Mouse (Mus musculus) embryonic fibroblast, embryonic 13.5 days (primary cell): ENCODE data around the gene Bloc1s4.

Experiments
- CTCF ChIP-seq: IDR thresholded peaks from 2 replicates; pipeline ENCODE4 v1.5.1; 2011; ENCODE audit warnings: mild to moderate bottlenecking, control low read depth, low read length, moderate library complexity, borderline replicate concordance; ENCODE audit not compliant: insufficient read depth
- POLR2A ChIP-seq: IDR thresholded peaks from 2 replicates; pipeline ENCODE4 v1.6.1; 2011; ENCODE audit warnings: low read depth, mild to moderate bottlenecking, control low read depth, low read length, moderate library complexity

DNA sequence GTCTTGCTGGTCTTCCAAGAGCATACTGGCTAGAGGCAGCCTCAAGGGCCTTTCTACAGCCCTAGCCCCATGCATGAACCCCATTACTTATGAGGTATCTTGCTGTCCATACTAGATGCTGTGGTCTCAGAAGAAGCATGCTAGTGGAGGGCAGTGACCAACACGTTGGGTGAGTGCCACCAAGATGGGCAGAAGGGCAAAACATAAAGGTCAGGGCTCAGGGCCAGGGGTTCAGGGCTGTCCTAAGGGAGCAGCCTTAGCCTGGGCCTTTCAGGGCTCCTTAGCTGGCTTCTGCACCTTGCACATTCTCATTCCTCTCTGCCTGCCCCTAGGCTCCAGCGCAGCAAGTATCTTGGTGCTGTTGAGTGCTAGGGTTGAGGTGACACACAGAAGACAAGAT lies 18.5 kb downstream of the Bloc1s4 start:
- no peak for TF ChIP-seq CTCF
- no peak for TF ChIP-seq POLR2A
